Mouse (Mus musculus) spleen, postnatal 36 days (tissue): ENCODE measurements around the gene Sgta.

Experiments used
- DNase-seq, 2 experiments: peaks; one replicate each; pipeline ENCODE4 v3.0.0; 2022; ENCODE audit warnings: low spot score in 2 of 2, mixed read lengths in 1 of 2

The Sgta gene

GRCm38 (mm10) chr10:81019687-81020086, 40.3 kb downstream of the Sgta start:
- DNase-seq: no peak

- no peak for DNase-seq
Observed at GRCm38 (mm10) chr10:81018326-81018725, 41.7 kb downstream of the Sgta start.

GRCm38 (mm10) chr10:81016645-81017044, 43.3 kb downstream of the Sgta start:
- DNase-seq: peak; percentile 58 to 61

GRCm38 (mm10) chr10:81015666-81016065, 44.3 kb downstream of the Sgta start:
- no peak for DNase-seq

- DNase-seq: peak; percentile 88 to 90
Observed at GRCm38 (mm10) chr10:81014393-81015384, 45.3 kb downstream of the Sgta start, which contains the start of gene Gng7. Gene Gng7, minus strand, starts transcription at chr10:81014945.

- DNase-seq: no peak
Observed at GRCm38 (mm10) chr10:81010851-81011250, 49.1 kb downstream of the Sgta start.

- no peak for DNase-seq
Observed at GRCm38 (mm10) chr10:81007240-81007639, 52.7 kb downstream of the Sgta start.

- no peak for DNase-seq
Observed at GRCm38 (mm10) chr10:81006005-81006677, 53.8 kb downstream of the Sgta start.

GRCm38 (mm10) chr10:81001161-81001560, 58.8 kb downstream of the Sgta start:
- no peak for DNase-seq

GRCm38 (mm10) chr10:81000197-81001062, 59.6 kb downstream of the Sgta start:
- DNase-seq: no peak

- peak; percentile 77 to 79 for DNase-seq
Observed at GRCm38 (mm10) chr10:80999362-81000196, 60.4 kb downstream of the Sgta start.

GRCm38 (mm10) chr10:80998778-80999177, 61.2 kb downstream of the Sgta start:
- DNase-seq: peak; percentile 58 to 63

- no peak for DNase-seq
Observed at GRCm38 (mm10) chr10:80998021-80998420, 62.0 kb downstream of the Sgta start.

GRCm38 (mm10) chr10:80997332-80997731, 62.6 kb downstream of the Sgta start:
- DNase-seq: no peak

- DNase-seq: no peak
Observed at GRCm38 (mm10) chr10:80996501-80996900, 63.5 kb downstream of the Sgta start.

- peak; percentile 54 to 62 for DNase-seq
Observed at GRCm38 (mm10) chr10:80995091-80995632, 64.8 kb downstream of the Sgta start.

- DNase-seq: no peak
Observed at GRCm38 (mm10) chr10:80994621-80995020, 65.4 kb downstream of the Sgta start.
